Mouse (Mus musculus) bone marrow, adult 2 months (tissue): ENCODE results near the gene Il27. TPM values are rescaled to one million over a fixed set of nuclear protein-coding genes. Genes with fewer than 3 reads are reported as not detected.

Source experiments
- H3K27ac ChIP-seq: fragments of 200-500 bp; 2 replicates; pipeline ENCODE4 v1.5.1; 2012; ENCODE audit warnings: low read depth, mild to moderate bottlenecking, control low read depth, inconsistent platforms, low read length; ENCODE audit not compliant: control insufficient read depth, poor library complexity, insufficient read depth
- H3K4me1 ChIP-seq: fragments of 200-500 bp; 2 replicates; pipeline ENCODE4 v1.6.1; 2011; ENCODE audit warnings: low read length; ENCODE audit not compliant: control insufficient read depth, insufficient read depth
- H3K4me3 ChIP-seq: fragments of 200-500 bp; replicated peaks from 2 replicates; pipeline ENCODE3; 2011; ENCODE audit warnings: mild to moderate bottlenecking, low read depth, low read length, control low read depth; ENCODE audit not compliant: control insufficient read depth
- CTCF ChIP-seq: fragments of 200-500 bp; IDR thresholded peaks from 2 replicates; pipeline ENCODE4 v1.5.1; 2011; ENCODE audit warnings: low read length, control low read depth; ENCODE audit not compliant: control insufficient read depth, insufficient read depth
- POLR2A ChIP-seq: fragments of 200-500 bp; IDR thresholded peaks from 2 replicates; pipeline ENCODE4 v1.6.1; 2011; ENCODE audit warnings: low read depth, mild to moderate bottlenecking, control low read depth, low read length, borderline replicate concordance; ENCODE audit not compliant: control insufficient read depth
- WGBS: fragments of 180-500 bp; shearing (Covaris S2); methylation state at CpG from one replicate; pipeline ENCODE4 v1.1.7; 2018; 5-methylcytosine and 5-hydroxymethylcytosine counted together
- polyA plus RNA-seq: library from polyadenylated mRNA; stranded (reverse); fragments of >200 nt; gene quantifications from 2 replicates; pipeline ENCODE4 v1.2.4, GENCODE M21; 2011; ENCODE audit warnings: low replicate concordance; ENCODE audit not compliant: missing spikeins, insufficient read depth, insufficient read length

The Il27 gene
- polyA plus RNA-seq, 1 experiment = 6.0 TPM

GRCm38 (mm10) chr7:126554796-126555195 lies 39.9 kb downstream of the Il27 start:
- no peak overlapping the region for H3K27ac ChIP-seq
- H3K4me1 ChIP-seq = no peaks in the 10 kb centered on the region
- H3K4me3 ChIP-seq = no peak overlapping the region
- WGBS = 90% methylated on average over 1 of the region's 1 CpGs
- no peak for TF ChIP-seq POLR2A
- TF ChIP-seq CTCF = peak; percentile 42

GRCm38 (mm10) chr7:126545631-126546030 lies 49.1 kb downstream of the Il27 start:
- WGBS = 75% methylated on average over 2 of the region's 2 CpGs
- no peak overlapping the region for H3K4me3 ChIP-seq
- no peak overlapping the region for H3K27ac ChIP-seq
- TF ChIP-seq POLR2A = no peak
- no peak for TF ChIP-seq CTCF
- H3K4me1 ChIP-seq = no peaks in the 10 kb centered on the region

GRCm38 (mm10) chr7:126541661-126542060 lies 53.1 kb downstream of the Il27 start:
- TF ChIP-seq CTCF = no peak
- no peak for TF ChIP-seq POLR2A
- 66% methylated on average over 1 of the region's 1 CpGs for WGBS
- Histone ChIP-seq H3K4me3 (no peak overlapping the region), H3K27ac (no peak overlapping the region), H3K4me1 (no peaks in the 10 kb centered on the region)

Other genes with a start within 250 kb of the Il27 start
- gene Lat, start 225.4 kb downstream of the Il27 start, polyA plus RNA-seq = 55.3 and 74.0 TPM in 2 replicates
- gene Spns1, start 217.5 kb downstream of the Il27 start, polyA plus RNA-seq = 13.0 and 32.8 TPM in 2 replicates
- 11.1 and 15.1 TPM in 2 replicates for gene Nfatc2ip, start 198.2 kb downstream of the Il27 start, polyA plus RNA-seq
- 62.1 and 196 TPM in 2 replicates for gene Cd19, start 180.1 kb downstream of the Il27 start, polyA plus RNA-seq
- 10.7 and 28.6 TPM in 2 replicates for gene Rabep2, start 166.2 kb downstream of the Il27 start, polyA plus RNA-seq
- 12.0 and 13.4 TPM in 2 replicates for gene Atp2a1, start 131.8 kb downstream of the Il27 start, polyA plus RNA-seq
- gene Sh2b1, start 119.5 kb downstream of the Il27 start, polyA plus RNA-seq = 34.4 and 95.0 TPM in 2 replicates
- gene Tufm, start 107.6 kb downstream of the Il27 start, polyA plus RNA-seq = 16.7 and 36.3 TPM in 2 replicates
- 78.5 and 156 TPM in 2 replicates for gene Atxn2l, start 91.5 kb downstream of the Il27 start, polyA plus RNA-seq
- gene Eif3c, start 28.5 kb downstream of the Il27 start, polyA plus RNA-seq = 52.3 and 90.2 TPM in 2 replicates
- gene Apobr, start 10.0 kb downstream of the Il27 start, polyA plus RNA-seq = 21.2 and 45.7 TPM in 2 replicates
- gene Cln3, start 9.1 kb downstream of the Il27 start, polyA plus RNA-seq = 98.2 and 269 TPM in 2 replicates
- gene Nupr1, start 35.9 kb upstream of the Il27 start, polyA plus RNA-seq = 28.1 and 37.6 TPM in 2 replicates
- 25.8 and 27.0 TPM in 2 replicates for gene Sgf29, start 54.4 kb upstream of the Il27 start, polyA plus RNA-seq
- 14.2 and 34.1 TPM in 2 replicates for gene Sult1a1, start 81.5 kb upstream of the Il27 start, polyA plus RNA-seq
- 77.8 and 182 TPM in 2 replicates for gene Bola2, start 100.5 kb upstream of the Il27 start, polyA plus RNA-seq
- 5.0 and 11.1 TPM in 2 replicates for gene Slx1b, start 100.8 kb upstream of the Il27 start, polyA plus RNA-seq
- gene Coro1a, start 112.8 kb upstream of the Il27 start, polyA plus RNA-seq = 370 and 776 TPM in 2 replicates
- 78.4 and 117 TPM in 2 replicates for gene Mapk3, start 164.7 kb upstream of the Il27 start, polyA plus RNA-seq
- gene Gdpd3, start 171.4 kb upstream of the Il27 start, polyA plus RNA-seq = 20.1 and 40.1 TPM in 2 replicates
- gene Ypel3, start 182.0 kb upstream of the Il27 start, polyA plus RNA-seq = 236 and 411 TPM in 2 replicates
- gene Tbx6, start 186.5 kb upstream of the Il27 start, polyA plus RNA-seq = 7.5 and 13.7 TPM in 2 replicates
- 90.6 and 130 TPM in 2 replicates for gene Ppp4c, start 197.6 kb upstream of the Il27 start, polyA plus RNA-seq
- 1.9 TPM in 1 of 2 replicates, not detected in the other for gene Fam57b, start 202.7 kb upstream of the Il27 start, polyA plus RNA-seq
- not detected in 2 replicates for gene 4930451I11Rik, start 236.7 kb upstream of the Il27 start, polyA plus RNA-seq